Mouse (Mus musculus) liver, embryonic 14.5 days (tissue): ENCODE measurements around the gene Zbed5. TPM values are rescaled to one million over a fixed set of nuclear protein-coding genes. Genes with fewer than 3 reads are reported as not detected.
"Not testable (repeated sequence)": the region's sequence is repeated elsewhere in the genome, so short reads cannot be mapped to it uniquely, and the experiment has no call there.

Experiments used
- ATAC-seq: fragments of 200-750 bp; cut with Nextera tagmentation; 2 replicates; pipeline ENCODE4 v1.8.0; 2017; ENCODE audit warnings: moderate number of reproducible peaks, mild to moderate bottlenecking, moderate library complexity; ENCODE audit not compliant: insufficient read depth
- DNase-seq, 3 experiments: peaks; one replicate each; pipeline ENCODE4 v3.0.0-alpha.2; 2012 to 2013; ENCODE audit warnings: low read depth in 3 of 3, low spot score in 3 of 3
- H3K27ac ChIP-seq: fragments of 300-500 bp; sonication (generic); 2 replicates; pipeline ENCODE4 v1.5.1; 2014; ENCODE audit warnings: moderate library complexity, mild to moderate bottlenecking, control low read depth, inconsistent platforms
- H3K27me3 ChIP-seq: fragments of 300-500 bp; sonication (generic); 2 replicates; pipeline ENCODE4 v1.6.1; 2014; ENCODE audit warnings: mild to moderate bottlenecking, low read length, moderate library complexity; ENCODE audit not compliant: control insufficient read depth, insufficient read depth
- H3K36me3 ChIP-seq: fragments of 300-500 bp; sonication (generic); replicated peaks from 2 replicates; pipeline ENCODE4 v1.6.1; 2014; ENCODE audit warnings: low read depth; ENCODE audit not compliant: control insufficient read depth, insufficient read depth
- H3K4me1 ChIP-seq, 2 experiments: fragments of 200-500 bp in 1 of 2; fragments of 300-500 bp in 1 of 2; sonication (generic) in 1 of 2; replicated peaks; 2 replicates each; pipeline ENCODE4 v1.6.1; 2012 to 2014; ENCODE audit warnings: antibody characterized with exemption in 1 of 2, inconsistent platforms in 1 of 2, low read length in 1 of 2; ENCODE audit not compliant: control insufficient read depth in 2 of 2, insufficient read depth in 2 of 2
- H3K4me2 ChIP-seq: fragments of 300-500 bp; sonication (generic); 2 replicates; pipeline ENCODE4 v1.6.1; 2014; ENCODE audit warnings: low read depth, mild to moderate bottlenecking, control low read depth, moderate library complexity
- H3K4me3 ChIP-seq, 2 experiments: fragments of 200-500 bp in 1 of 2; fragments of 300-500 bp in 1 of 2; sonication (generic) in 1 of 2; 2 replicates each; pipeline ENCODE4 v1.5.1; 2012 to 2014; ENCODE audit warnings: low read depth in 2 of 2, low read length in 2 of 2, mild to moderate bottlenecking in 2 of 2, control low read depth in 1 of 2, inconsistent platforms in 1 of 2, moderate library complexity in 1 of 2; ENCODE audit not compliant: insufficient read depth in 1 of 2
- H3K9ac ChIP-seq: fragments of 300-500 bp; sonication (generic); replicated peaks from 2 replicates; pipeline ENCODE4 v1.6.1; 2014; ENCODE audit warnings: mild to moderate bottlenecking, control low read depth, moderate library complexity
- H3K9me3 ChIP-seq: fragments of 300-500 bp; sonication (generic); 2 replicates; pipeline ENCODE4 v1.6.1; 2016; ENCODE audit warnings: low read length, mixed read lengths; ENCODE audit not compliant: control insufficient read depth
- CTCF ChIP-seq: IDR thresholded peaks from 2 replicates; pipeline ENCODE4 v1.5.1; 2016; ENCODE audit warnings: antibody characterized with exemption, low read depth, control low read depth
- EP300 ChIP-seq: IDR thresholded peaks from 2 replicates; pipeline ENCODE4 v1.6.1; 2016; ENCODE audit warnings: antibody characterized with exemption, low read depth
- WGBS: fragments of 180-500 bp; shearing (Covaris S2); extraction: QIAGEN DNeasy Blood & Tissue Kit; methylation state at CpG from one replicate; pipeline ENCODE4 v1.1.7; 2014; ENCODE audit not compliant: insufficient replicate concordance; 5-methylcytosine and 5-hydroxymethylcytosine counted together
- polyA plus RNA-seq, 2 experiments: library from polyadenylated mRNA; depleted of rRNA in 1 of 2; stranded (reverse) in 1 of 2; unstranded in 1 of 2; fragments of >200 nt; fragmentation: Nextera tagmentation in 1 of 2; extraction: Ambion mirVana in 1 of 2; gene quantifications; 2 replicates each; pipeline versions ENCODE4 v1.2.1 to v1.2.3; 2012 to 2014

Zbed5 gene
- polyA plus RNA-seq, 2 experiments, result 0.67 to 0.70 TPM

GRCm38 (mm10) chr5:129941495-129942045, 46.0 kb downstream of the Zbed5 start, which contains the start of gene Vkorc1l1:
Vkorc1l1 (plus strand) TSS chr5:129941970.
- H3K4me1 ChIP-seq, result peaks cover 12 to 18% of the 10 kb centered on the region in 2 experiments
- TF ChIP-seq EP300, result no peak
- no peak; the same call in 1 of the 2 replicates for TF ChIP-seq CTCF
- peak within 1 kb of the TSS; percentile 82 for H3K4me2 ChIP-seq
- peak within 1 kb of the TSS; percentile 76 for H3K27ac ChIP-seq
- ATAC-seq (peak; percentile 91), DNase-seq (peak; percentile 95 to 98 (median 97))
- no peaks in the 10 kb centered on the region for H3K9me3 ChIP-seq
- peak within 1 kb of the TSS; percentile 85 to 92 for H3K4me3 ChIP-seq
- WGBS, result under 1% methylated on average over 56 of the region's 59 CpGs
- H3K9ac ChIP-seq, result peak within 1 kb of the TSS; percentile 91
- H3K27me3 ChIP-seq, result no peaks in the 10 kb centered on the region
- peaks cover 7% of the 10 kb centered on the region for H3K36me3 ChIP-seq

- Histone ChIP-seq H3K4me1 (peaks cover 12 to 18% of the 10 kb centered on the region in 2 experiments), H3K9ac (peak overlapping the region; percentile 91), H3K4me3 (peak overlapping the region; percentile 85 to 92), H3K27ac (peak overlapping the region; percentile 76), H3K4me2 (peak overlapping the region; percentile 82)
- under 1% methylated on average over 55 of the region's 82 CpGs for WGBS
- H3K36me3 ChIP-seq, H3K9me3 ChIP-seq, H3K27me3 ChIP-seq: not testable (repeated sequence)
- peak; percentile 20; the same call in 1 of the 2 replicates for TF ChIP-seq CTCF
- ATAC-seq, result peak; percentile 47
- DNase-seq, result peak in 1 of 3 experiments; percentile 23
Measured at GRCm38 (mm10) chr5:129942073-129942939, 46.8 kb downstream of the Zbed5 start.

GRCm38 (mm10) chr5:129943402-129943801, 47.9 kb downstream of the Zbed5 start:
- peaks cover 12 to 18% of the 10 kb centered on the region in 2 experiments for H3K4me1 ChIP-seq
- peaks cover 7% of the 10 kb centered on the region for H3K36me3 ChIP-seq
- ATAC-seq, result no peak
- H3K4me2 ChIP-seq, result peak overlapping the region; percentile 82
- 6% methylated on average over 1 of the region's 1 CpGs for WGBS
- peak overlapping the region; percentile 52 for H3K9ac ChIP-seq
- DNase-seq, result no peak
- H3K9me3 ChIP-seq, result no peaks in the 10 kb centered on the region
- no peaks in the 10 kb centered on the region for H3K27me3 ChIP-seq
- TF ChIP-seq CTCF (no peak), EP300 (no peak)
- H3K4me3 ChIP-seq, result peak overlapping the region in 1 of 2 experiments; percentile 92; a peak in 2 of 4 replicates
- peak overlapping the region; percentile 34 for H3K27ac ChIP-seq

GRCm38 (mm10) chr5:129947528-129948033, 52.1 kb downstream of the Zbed5 start:
- no peak overlapping the region for H3K27ac ChIP-seq
- peaks cover 7% of the 10 kb centered on the region for H3K36me3 ChIP-seq
- ATAC-seq (no peak), DNase-seq (no peak)
- 61% methylated on average over 2 of the region's 2 CpGs for WGBS
- peaks cover 5 to 7% of the 10 kb centered on the region in 2 experiments; a peak in 3 of 4 replicates for H3K4me1 ChIP-seq
- TF ChIP-seq CTCF (no peak), EP300 (no peak)
- H3K4me2 ChIP-seq, result no peak overlapping the region
- no peaks in the 10 kb centered on the region for H3K27me3 ChIP-seq
- H3K4me3 ChIP-seq, result no peak overlapping the region
- no peak overlapping the region for H3K9ac ChIP-seq
- H3K9me3 ChIP-seq, result no peaks in the 10 kb centered on the region

- no peak overlapping the region for H3K4me2 ChIP-seq
- ATAC-seq, result no peak
- H3K27me3 ChIP-seq, result no peaks in the 10 kb centered on the region
- WGBS, result 40% methylated on average over 4 of the region's 4 CpGs
- DNase-seq, result no peak
- TF ChIP-seq CTCF, result no peak
- TF ChIP-seq EP300, result no peak
- H3K36me3 ChIP-seq, result no peaks in the 10 kb centered on the region
- H3K4me1 ChIP-seq, result peaks cover 27 to 28% of the 10 kb centered on the region in 2 experiments
- H3K9me3 ChIP-seq, result no peaks in the 10 kb centered on the region
- H3K9ac ChIP-seq, result no peak overlapping the region
- H3K27ac ChIP-seq, result no peak overlapping the region
- no peak overlapping the region for H3K4me3 ChIP-seq
Measured at GRCm38 (mm10) chr5:129952143-129952542, 56.6 kb downstream of the Zbed5 start.

Other genes starting within 250 kb of the Zbed5 start
- 0.67 and 0.75 TPM in 2 replicates for gene Zfp11, start 225.6 kb upstream of the Zbed5 start, polyA plus RNA-seq (2012; rRNA removed)
- 0.61 and 0.65 TPM in 2 replicates for gene Zfp11, start 225.6 kb upstream of the Zbed5 start, polyA plus RNA-seq (2014; fragmentation: Nextera tagmentation; extraction: Ambion mirVana)
- not detected in 2 replicates for gene Sept14, start 187.2 kb upstream of the Zbed5 start, polyA plus RNA-seq (2012; rRNA removed)
- gene Sept14, start 187.2 kb upstream of the Zbed5 start, polyA plus RNA-seq (2014; fragmentation: Nextera tagmentation; extraction: Ambion mirVana), result not detected in 2 replicates
- gene Mrps17, start 180.2 kb upstream of the Zbed5 start, polyA plus RNA-seq (2012; rRNA removed), result 46.8 and 54.6 TPM in 2 replicates
- 111 TPM in 2 replicates for gene Mrps17, start 180.2 kb upstream of the Zbed5 start, polyA plus RNA-seq (2014; fragmentation: Nextera tagmentation; extraction: Ambion mirVana)
- 8.5 and 15.9 TPM in 2 replicates for gene Nipsnap2, start 170.7 kb upstream of the Zbed5 start, polyA plus RNA-seq (2012; rRNA removed)
- 22.6 and 22.8 TPM in 2 replicates for gene Nipsnap2, start 170.7 kb upstream of the Zbed5 start, polyA plus RNA-seq (2014; fragmentation: Nextera tagmentation; extraction: Ambion mirVana)
- gene Psph, start 108.3 kb upstream of the Zbed5 start, polyA plus RNA-seq (2012; rRNA removed), result 33.3 and 33.6 TPM in 2 replicates
- gene Psph, start 108.3 kb upstream of the Zbed5 start, polyA plus RNA-seq (2014; fragmentation: Nextera tagmentation; extraction: Ambion mirVana), result 71.2 and 75.5 TPM in 2 replicates
- gene Sumf2, start 48.7 kb upstream of the Zbed5 start, polyA plus RNA-seq (2012; rRNA removed), result 8.6 and 10.0 TPM in 2 replicates
- gene Sumf2, start 48.7 kb upstream of the Zbed5 start, polyA plus RNA-seq (2014; fragmentation: Nextera tagmentation; extraction: Ambion mirVana), result 15.0 and 19.1 TPM in 2 replicates
- 452 and 500 TPM in 2 replicates for gene Chchd2, start 8.3 kb upstream of the Zbed5 start, polyA plus RNA-seq (2012; rRNA removed)
- gene Chchd2, start 8.3 kb upstream of the Zbed5 start, polyA plus RNA-seq (2014; fragmentation: Nextera tagmentation; extraction: Ambion mirVana), result 630 and 646 TPM in 2 replicates
- gene Phkg1, start 2.8 kb downstream of the Zbed5 start, polyA plus RNA-seq (2012; rRNA removed), result 0.05 and 0.10 TPM in 2 replicates
- gene Phkg1, start 2.8 kb downstream of the Zbed5 start, polyA plus RNA-seq (2014; fragmentation: Nextera tagmentation; extraction: Ambion mirVana), result 0.10 and 0.18 TPM in 2 replicates
- gene Nupr1l, start 12.8 kb downstream of the Zbed5 start, polyA plus RNA-seq (2012; rRNA removed), result 0.26 and 0.61 TPM in 2 replicates
- gene Nupr1l, start 12.8 kb downstream of the Zbed5 start, polyA plus RNA-seq (2014; fragmentation: Nextera tagmentation; extraction: Ambion mirVana), result 0.71 and 0.72 TPM in 2 replicates
- gene Vkorc1l1, start 46.2 kb downstream of the Zbed5 start, polyA plus RNA-seq (2012; rRNA removed), result 16.5 and 16.6 TPM in 2 replicates
- 16.2 and 17.5 TPM in 2 replicates for gene Vkorc1l1, start 46.2 kb downstream of the Zbed5 start, polyA plus RNA-seq (2014; fragmentation: Nextera tagmentation; extraction: Ambion mirVana)
- 15.5 and 18.7 TPM in 2 replicates for gene Gusb, start 107.3 kb downstream of the Zbed5 start, polyA plus RNA-seq (2012; rRNA removed)
- gene Gusb, start 107.3 kb downstream of the Zbed5 start, polyA plus RNA-seq (2014; fragmentation: Nextera tagmentation; extraction: Ambion mirVana), result 37.7 and 37.9 TPM in 2 replicates
- gene Asl, start 133.5 kb downstream of the Zbed5 start, polyA plus RNA-seq (2012; rRNA removed), result 26.1 and 30.4 TPM in 2 replicates
- gene Asl, start 133.5 kb downstream of the Zbed5 start, polyA plus RNA-seq (2014; fragmentation: Nextera tagmentation; extraction: Ambion mirVana), result 39.8 and 47.3 TPM in 2 replicates
- 8.6 and 15.8 TPM in 2 replicates for gene Crcp, start 133.6 kb downstream of the Zbed5 start, polyA plus RNA-seq (2012; rRNA removed)
- gene Crcp, start 133.6 kb downstream of the Zbed5 start, polyA plus RNA-seq (2014; fragmentation: Nextera tagmentation; extraction: Ambion mirVana), result 14.7 and 16.1 TPM in 2 replicates
- 8.4 and 10.0 TPM in 2 replicates for gene Tpst1, start 177.6 kb downstream of the Zbed5 start, polyA plus RNA-seq (2012; rRNA removed)
- gene Tpst1, start 177.6 kb downstream of the Zbed5 start, polyA plus RNA-seq (2014; fragmentation: Nextera tagmentation; extraction: Ambion mirVana), result 22.3 and 22.8 TPM in 2 replicates
- gene Kctd7, start 249.1 kb downstream of the Zbed5 start, polyA plus RNA-seq (2012; rRNA removed), result 3.2 and 3.6 TPM in 2 replicates
- 3.8 and 6.6 TPM in 2 replicates for gene Kctd7, start 249.1 kb downstream of the Zbed5 start, polyA plus RNA-seq (2014; fragmentation: Nextera tagmentation; extraction: Ambion mirVana)